Mouse (Mus musculus) spleen, adult 2 months (tissue): ENCODE data around the gene Ovol1.

Source experiments
- CTCF ChIP-seq: fragments of 200-500 bp; IDR thresholded peaks from 2 replicates; pipeline ENCODE4 v1.5.1; 2011; ENCODE audit warnings: mild to moderate bottlenecking, inconsistent platforms; ENCODE audit not compliant: insufficient read depth, insufficient read length, insufficient replicate concordance; ENCODE audit errors: extremely low read depth
- POLR2A ChIP-seq: fragments of 200-500 bp; IDR thresholded peaks from 2 replicates; pipeline ENCODE4 v1.6.1; 2011; ENCODE audit warnings: low read depth, low read length, inconsistent platforms

GRCm38 (mm10) chr19:5500330-5500875 is 60.0 kb downstream of the Ovol1 start:
- no peak for TF ChIP-seq POLR2A
- TF ChIP-seq CTCF = no peak
